Mouse (Mus musculus) ES-E14 (cell line): Measurements from ENCODE around the gene Zc3h15. TPM values are rescaled to one million over a fixed set of nuclear protein-coding genes. Genes with fewer than 3 reads are reported as not detected.
"Not testable (repeated sequence)": the region's sequence is repeated elsewhere in the genome, so short reads cannot be mapped to it uniquely, and the experiment has no call there.

Experiments used
- DNase-seq: peaks from one replicate; pipeline ENCODE4 v3.0.0-alpha.2; 2013; ENCODE audit warnings: low read depth, low spot score
- H3K27ac ChIP-seq: 2 replicates; pipeline ENCODE4 v1.5.1; 2012; ENCODE audit warnings: low read depth, mild to moderate bottlenecking, low read length, moderate library complexity, mixed read lengths; ENCODE audit not compliant: poor library complexity, insufficient read depth, severe bottlenecking
- H3K36me3 ChIP-seq: 2 replicates; pipeline ENCODE4 v1.6.1; 2012; ENCODE audit warnings: mild to moderate bottlenecking, low read length, moderate library complexity, mixed read lengths; ENCODE audit not compliant: control insufficient read depth, poor library complexity, insufficient read depth, severe bottlenecking
- H3K4me1 ChIP-seq, 2 experiments: fragments of 150-350 bp in 1 of 2; sonication (generic) in 1 of 2; 2 replicates each; pipeline ENCODE4 v1.6.1; 2012; ENCODE audit warnings: low read length in 2 of 2, mild to moderate bottlenecking in 1 of 2, mixed read lengths in 1 of 2; ENCODE audit not compliant: control insufficient read depth in 2 of 2, insufficient read depth in 2 of 2, poor library complexity in 1 of 2
- H3K4me3 ChIP-seq, 2 experiments: fragments of 150-350 bp in 1 of 2; sonication (generic) in 1 of 2; 2 replicates each; pipeline ENCODE4 v1.5.1; 2012; ENCODE audit warnings: low read length in 2 of 2, low read depth in 1 of 2, mild to moderate bottlenecking in 1 of 2, mixed read lengths in 1 of 2; ENCODE audit not compliant: insufficient read depth in 1 of 2, poor library complexity in 1 of 2, severe bottlenecking in 1 of 2
- H3K9ac ChIP-seq: 2 replicates; pipeline ENCODE4 v1.6.1; 2012; ENCODE audit warnings: low read depth, mild to moderate bottlenecking, low read length, mixed read lengths; ENCODE audit not compliant: poor library complexity, insufficient read depth, severe bottlenecking
- H3K9me3 ChIP-seq: fragments of 150-350 bp; sonication (generic); 2 replicates; pipeline ENCODE4 v1.6.1; 2012; ENCODE audit warnings: low read depth, mild to moderate bottlenecking, low read length; ENCODE audit not compliant: control insufficient read depth, insufficient read depth
- CHD2 ChIP-seq: IDR thresholded peaks from 2 replicates; pipeline ENCODE4 v1.6.1; 2014; ENCODE audit warnings: mild to moderate bottlenecking, low read depth, low read length, inconsistent platforms
- HCFC1 ChIP-seq: IDR thresholded peaks from 2 replicates; pipeline ENCODE4 v1.6.1; 2012; ENCODE audit warnings: low read length, inconsistent platforms, borderline replicate concordance; ENCODE audit not compliant: insufficient read depth
- MAFK ChIP-seq: IDR thresholded peaks from 2 replicates; pipeline ENCODE4 v1.6.1; 2014; ENCODE audit warnings: mild to moderate bottlenecking, low read depth, low read length, inconsistent platforms; ENCODE audit not compliant: insufficient read depth
- ZC3H11A ChIP-seq: IDR thresholded peaks from 2 replicates; pipeline ENCODE4 v1.6.1; 2012; ENCODE audit warnings: low read depth, mild to moderate bottlenecking, inconsistent platforms, low read length, borderline replicate concordance
- ZNF384 ChIP-seq: IDR thresholded peaks from 2 replicates; pipeline ENCODE4 v1.6.1; 2012; ENCODE audit warnings: low read depth, low read length, inconsistent platforms
- in situ Hi-C, 2 experiments: fragments of 600-800 bp; cut with MboI; formaldehyde crosslinking; loops; one replicate each; pipeline ENCODE4 v1.15.1; 2025; ENCODE audit warnings: low sequenced_read_pairs in 2 of 2, inconsistent platforms in 1 of 2; ENCODE audit not compliant: unreplicated experiment in 2 of 2
- total RNA-seq: library from RNA; depleted of rRNA; stranded (reverse); fragments of 300-350 nt; gene quantifications from 2 replicates; pipeline ENCODE4 v1.2.3, GENCODE M21; 2012

The Zc3h15 gene
- total RNA-seq, 1 experiment = 150 TPM

DNA sequence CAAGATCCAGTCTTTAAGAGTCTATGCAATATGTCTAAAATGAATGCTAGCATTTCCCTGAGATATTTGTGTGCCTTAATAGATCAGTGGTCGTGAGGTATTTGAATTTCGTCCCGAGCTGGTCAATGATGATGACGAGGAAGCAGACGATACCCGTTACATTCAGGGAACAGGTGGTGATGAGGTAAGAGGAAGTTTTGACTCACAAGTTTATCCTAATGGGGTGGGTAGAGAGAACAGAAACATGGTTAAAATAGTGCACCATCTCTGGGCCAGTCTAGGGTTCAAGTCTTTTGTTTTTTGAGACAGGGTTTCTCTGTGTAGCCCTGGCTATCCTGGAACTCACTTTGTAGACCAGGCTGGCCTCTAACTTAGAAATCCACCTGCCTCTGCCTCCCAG lies 17.1 kb downstream of the Zc3h15 start:
- no peaks in the 10 kb centered on the region for H3K4me1 ChIP-seq
- no peak for DNase-seq
- H3K9me3 ChIP-seq = no peaks in the 10 kb centered on the region
- no peak overlapping the region for H3K4me3 ChIP-seq
- in situ Hi-C loops = no loop called here
- no peak overlapping the region for H3K9ac ChIP-seq
- H3K27ac ChIP-seq = no peak overlapping the region
- TF ChIP-seq ZC3H11A (no peak), ZNF384 (no peak), CHD2 (no peak)
- H3K36me3 ChIP-seq = peaks cover 13% of the 10 kb centered on the region

DNA sequence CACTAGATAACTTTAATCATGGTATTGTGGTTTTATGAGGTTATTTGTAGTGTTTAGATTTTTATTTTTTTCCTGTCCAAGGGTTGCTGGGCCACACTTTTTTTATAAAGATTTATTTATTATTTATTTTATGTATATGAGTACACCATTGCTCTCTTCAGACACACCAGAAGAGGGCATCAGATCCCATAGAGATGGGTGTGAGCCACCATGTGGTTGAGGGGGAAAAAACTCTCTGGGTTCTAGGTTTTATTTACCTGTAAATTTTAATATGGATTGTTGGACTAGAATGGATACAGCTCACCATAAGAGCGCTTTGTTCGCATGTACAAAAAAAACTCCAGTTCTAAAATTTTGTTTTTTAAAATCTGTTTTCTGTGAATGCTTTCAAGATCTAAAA lies 20.8 kb downstream of the Zc3h15 start:
- H3K27ac ChIP-seq, DNase-seq, in situ Hi-C loops, H3K9ac ChIP-seq, H3K4me3 ChIP-seq, H3K9me3 ChIP-seq, H3K36me3 ChIP-seq, H3K4me1 ChIP-seq: not testable (repeated sequence)

DNA sequence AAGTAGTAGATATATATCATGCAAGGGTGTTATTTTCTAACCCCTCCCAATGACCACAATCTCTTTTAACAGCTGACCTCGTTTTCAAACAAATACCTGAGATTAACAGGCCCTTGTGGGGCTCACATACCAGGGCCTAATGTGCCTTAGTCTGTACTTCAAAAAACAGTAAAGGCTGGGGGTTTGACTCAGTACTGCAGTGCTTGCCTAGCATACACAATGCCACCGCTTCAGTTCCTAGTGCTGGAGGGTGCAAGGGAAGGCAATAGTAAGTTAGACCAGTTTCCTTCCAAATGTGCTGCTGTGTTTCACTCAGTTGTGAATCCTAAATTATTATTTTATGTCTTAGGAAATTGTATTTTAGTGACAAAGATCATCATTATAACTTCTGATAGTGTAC lies 23.2 kb downstream of the Zc3h15 start:
- Histone ChIP-seq H3K27ac (no peak overlapping the region), H3K9me3 (no peaks in the 10 kb centered on the region), H3K9ac (no peak overlapping the region), H3K4me3 (no peak overlapping the region), H3K36me3 (peaks cover 4% of the 10 kb centered on the region; the same call in 1 of the 2 replicates), H3K4me1 (no peaks in the 10 kb centered on the region)
- TF ChIP-seq CHD2 (no peak), HCFC1 (no peak), ZC3H11A (no peak), ZNF384 (no peak), MAFK (no peak)
- in situ Hi-C loops = no loop called here
- DNase-seq = no peak

DNA sequence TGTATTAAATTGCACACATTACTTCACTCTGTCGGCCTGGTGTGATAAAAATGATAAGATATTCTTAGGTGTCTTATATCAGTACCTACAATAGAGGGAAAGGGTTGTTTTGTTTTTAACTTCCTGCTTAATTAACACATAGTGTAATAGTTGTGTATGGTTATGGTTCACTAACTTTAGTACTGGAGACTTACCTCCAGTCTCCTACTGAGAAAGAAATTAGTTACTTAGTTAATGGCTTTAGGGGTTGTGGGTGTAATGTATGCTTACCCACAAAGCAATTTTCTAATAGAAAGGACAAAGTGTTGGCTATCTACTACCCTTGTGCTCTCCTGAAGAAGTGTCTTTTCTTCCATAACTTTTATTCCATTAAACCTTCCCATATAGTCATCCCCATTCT lies 23.8 kb downstream of the Zc3h15 start:
- no peak for TF ChIP-seq MAFK
- no peak for TF ChIP-seq HCFC1
- no peak for TF ChIP-seq ZNF384
- no peak for TF ChIP-seq ZC3H11A
- TF ChIP-seq CHD2 = no peak
- in situ Hi-C loops = no loop called here

DNA sequence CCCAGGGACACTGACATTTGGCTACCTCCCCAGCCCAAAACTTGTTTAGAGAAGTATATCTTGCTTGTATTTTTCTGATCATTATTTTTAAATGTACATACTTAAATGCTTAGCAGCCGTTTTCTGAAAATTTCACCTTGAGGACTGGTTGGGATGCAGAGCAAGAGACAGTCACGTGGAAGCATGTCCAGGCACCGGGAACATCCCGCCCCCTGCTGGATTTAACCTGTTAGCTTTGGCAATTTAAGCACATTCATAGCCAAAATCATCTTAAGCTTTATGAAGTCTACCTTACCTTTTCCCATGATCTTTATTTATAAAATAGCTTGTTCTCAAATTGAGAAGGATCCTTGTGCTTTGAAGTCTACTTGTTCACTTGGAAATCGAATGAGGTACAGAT lies 25.8 kb downstream of the Zc3h15 start:
- Histone ChIP-seq H3K4me1 (no peaks in the 10 kb centered on the region), H3K36me3 (peaks cover 2% of the 10 kb centered on the region; the same call in 1 of the 2 replicates), H3K4me3 (no peak overlapping the region), H3K27ac (no peak overlapping the region), H3K9ac (no peak overlapping the region), H3K9me3 (no peaks in the 10 kb centered on the region)
- TF ChIP-seq MAFK (no peak), CHD2 (no peak), ZC3H11A (no peak), ZNF384 (no peak), HCFC1 (no peak)
- in situ Hi-C loops = no loop called here
- DNase-seq = no peak

More for the DNA sequence above, 23.8 kb downstream of the Zc3h15 start:
- Histone ChIP-seq H3K4me3 (no peak overlapping the region), H3K9me3 (no peaks in the 10 kb centered on the region), H3K9ac (no peak overlapping the region), H3K27ac (no peak overlapping the region), H3K36me3 (peaks cover 4% of the 10 kb centered on the region; the same call in 1 of the 2 replicates), H3K4me1 (no peaks in the 10 kb centered on the region)
- DNase-seq = no peak
